Mouse (Mus musculus) spleen, postnatal 10 days (tissue): Measurements from ENCODE around the gene Pomgnt1.

Experiments used
- DNase-seq, 2 experiments: peaks; one replicate each; pipeline ENCODE4 v3.0.0; 2021 to 2022; ENCODE audit warnings: low spot score in 2 of 2

Gene Pomgnt1

GRCm38 (mm10) chr4:116137421-116137996 is 13.9 kb downstream of the Pomgnt1 start:
- no peak for DNase-seq

- no peak for DNase-seq
Measured at GRCm38 (mm10) chr4:116140801-116141574, 17.3 kb downstream of the Pomgnt1 start.

GRCm38 (mm10) chr4:116141736-116142135 is 18.1 kb downstream of the Pomgnt1 start:
- no peak for DNase-seq

GRCm38 (mm10) chr4:116142269-116142668 is 18.6 kb downstream of the Pomgnt1 start:
- DNase-seq: no peak

GRCm38 (mm10) chr4:116143317-116143811 is 19.7 kb downstream of the Pomgnt1 start:
- no peak for DNase-seq

GRCm38 (mm10) chr4:116143891-116144717 is 20.5 kb downstream of the Pomgnt1 start:
- peak; percentile 26 to 62 for DNase-seq

- no peak for DNase-seq
Measured at GRCm38 (mm10) chr4:116149812-116150155, 26.1 kb downstream of the Pomgnt1 start.

GRCm38 (mm10) chr4:116150156-116150861 is 26.7 kb downstream of the Pomgnt1 start:
- peak; percentile 66 to 84 for DNase-seq

GRCm38 (mm10) chr4:116150862-116151221 is 27.2 kb downstream of the Pomgnt1 start:
- DNase-seq: no peak

GRCm38 (mm10) chr4:116151238-116151637 is 27.6 kb downstream of the Pomgnt1 start, which contains the start of gene Lurap1:
Lurap1 (minus strand) TSS chr4:116151338.
- no peak for DNase-seq

GRCm38 (mm10) chr4:116152702-116153101 is 29.1 kb downstream of the Pomgnt1 start:
- DNase-seq: no peak

- no peak for DNase-seq
Measured at GRCm38 (mm10) chr4:116157882-116158281, 34.2 kb downstream of the Pomgnt1 start.

GRCm38 (mm10) chr4:116159912-116160311 is 36.3 kb downstream of the Pomgnt1 start:
- DNase-seq: peak in 1 of 2 experiments; percentile 51

- no peak for DNase-seq
Measured at GRCm38 (mm10) chr4:116160769-116161168, 37.1 kb downstream of the Pomgnt1 start.

- DNase-seq: no peak
Measured at GRCm38 (mm10) chr4:116162142-116162541, 38.5 kb downstream of the Pomgnt1 start.

GRCm38 (mm10) chr4:116164759-116165554 is 41.3 kb downstream of the Pomgnt1 start:
- DNase-seq: no peak

GRCm38 (mm10) chr4:116165708-116166407 is 42.2 kb downstream of the Pomgnt1 start:
- no peak for DNase-seq

- DNase-seq: peak in 1 of 2 experiments; percentile 48
Measured at GRCm38 (mm10) chr4:116167404-116167803, 43.8 kb downstream of the Pomgnt1 start, which contains the start of gene Tspan1. Tspan1 (minus strand) TSS chr4:116167601.

GRCm38 (mm10) chr4:116168617-116169352 is 45.1 kb downstream of the Pomgnt1 start:
- DNase-seq: peak; percentile 52 to 82

GRCm38 (mm10) chr4:116169353-116169672 is 45.7 kb downstream of the Pomgnt1 start:
- DNase-seq: no peak
